Mouse (Mus musculus): Measurements from ENCODE around the gene AI464131. TPM values are rescaled to one million over a fixed set of nuclear protein-coding genes. Genes with fewer than 3 reads are reported as not detected.
A peak's percentile ranks its signal among the peaks of the same experiment; 100 is the strongest.

The AI464131 gene
- polyA plus RNA-seq, 2 experiments = 0.44 to 0.62 TPM

DNA sequence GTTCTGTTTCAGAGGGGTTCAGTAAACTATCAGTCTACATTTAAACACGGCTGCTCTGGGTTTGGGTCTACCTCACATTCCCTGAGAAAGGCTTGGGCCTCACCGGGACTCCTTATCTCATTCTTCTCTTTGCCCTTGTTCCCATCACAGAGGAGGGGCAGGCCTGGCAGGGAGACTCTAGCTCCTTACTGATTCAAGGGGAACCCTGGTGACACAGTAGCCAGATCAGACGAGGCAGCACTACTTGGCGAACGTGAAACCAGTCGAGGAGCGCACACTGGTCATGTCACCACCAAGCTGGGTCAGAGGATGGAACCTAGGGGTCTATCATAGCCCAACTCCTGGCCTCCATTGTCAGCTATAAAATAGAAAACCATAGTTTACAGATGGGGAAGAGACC lies 5.1 kb upstream of the AI464131 start:
- TF ChIP-seq CTCF (IDR thresholded peaks at IDR 0.05; ENCODE audit: low read depth) (no peak), EP300 (IDR thresholded peaks at IDR 0.05; ENCODE audit: low read depth) (no peak)
- H3K4me3 ChIP-seq (ENCODE audit: insufficient read depth in 1 of 2, low read depth in 2 of 2, low read length in 2 of 2) = no peak overlapping the region
- no peaks in the 10 kb centered on the region for H3K36me3 ChIP-seq (replicated peaks; ENCODE audit: control insufficient read depth, insufficient read depth, low read depth)
- peaks cover 0 to 12% of the 10 kb centered on the region in 2 experiments; a peak in 3 of 4 replicates for H3K4me1 ChIP-seq (replicated peaks; ENCODE audit: control insufficient read depth in 2 of 2, insufficient read depth in 2 of 2, low read length in 1 of 2)
- ATAC-seq (ENCODE audit: insufficient read depth) = no peak
- no peaks in the 10 kb centered on the region for H3K9me3 ChIP-seq (ENCODE audit: control insufficient read depth, low read length)
- no peak overlapping the region for H3K27ac ChIP-seq
- WGBS (ENCODE audit: insufficient replicate concordance) = 41% methylated on average over 7 of the region's 7 CpGs
- no peak overlapping the region for H3K4me2 ChIP-seq (ENCODE audit: low read depth)
- no peak for DNase-seq (ENCODE audit: low read depth in 3 of 3, low spot score in 3 of 3)
- no peak overlapping the region for H3K9ac ChIP-seq (replicated peaks)
- H3K27me3 ChIP-seq (ENCODE audit: control insufficient read depth, insufficient read depth, low read length) = peaks cover 13% of the 10 kb centered on the region

DNA sequence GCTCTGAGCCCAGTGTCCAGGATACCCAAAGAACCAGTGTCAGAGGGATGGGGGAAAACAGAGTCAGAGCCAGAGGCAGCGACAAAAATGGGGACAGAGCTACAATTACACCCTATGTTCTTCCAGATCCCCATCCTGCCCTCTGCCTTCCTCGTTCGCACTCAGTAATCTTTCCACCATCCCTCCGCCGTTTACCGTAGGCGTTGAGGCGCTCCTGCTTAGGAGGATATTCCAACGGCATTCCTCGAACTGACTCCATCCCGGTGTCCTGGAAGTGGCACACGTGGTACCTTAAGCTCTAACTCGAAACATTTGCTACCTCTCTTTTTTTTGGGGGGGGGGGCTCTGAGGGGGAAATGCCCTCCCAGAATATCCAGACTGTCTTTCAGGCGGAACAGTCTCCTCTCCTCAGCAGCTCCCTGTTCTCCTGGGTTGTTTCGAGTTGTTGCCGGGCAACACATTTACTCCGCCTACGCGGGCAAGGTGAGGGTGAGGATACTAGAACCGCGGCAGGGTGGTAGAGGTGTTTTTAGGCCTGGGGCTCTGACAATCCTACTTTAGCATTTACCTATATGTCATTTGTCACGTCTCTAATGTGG lies 4.5 kb upstream of the AI464131 start:
- ATAC-seq (ENCODE audit: insufficient read depth) = no peak
- no peaks in the 10 kb centered on the region for H3K36me3 ChIP-seq (replicated peaks; ENCODE audit: control insufficient read depth, insufficient read depth, low read depth)
- H3K27me3 ChIP-seq (ENCODE audit: control insufficient read depth, insufficient read depth, low read length) = peaks cover 14% of the 10 kb centered on the region
- peak overlapping the region; percentile 28 to 41 for H3K4me3 ChIP-seq (ENCODE audit: insufficient read depth in 1 of 2, low read depth in 2 of 2, low read length in 2 of 2)
- no peak overlapping the region for H3K27ac ChIP-seq
- peaks cover 0 to 16% of the 10 kb centered on the region in 2 experiments; a peak in 3 of 4 replicates for H3K4me1 ChIP-seq (replicated peaks; ENCODE audit: control insufficient read depth in 2 of 2, insufficient read depth in 2 of 2, low read length in 1 of 2)
- 8% methylated on average over 22 of the region's 22 CpGs for WGBS (ENCODE audit: insufficient replicate concordance)
- 0 out of 2 replicates have a peak overlapping the region, but pooled peaks have one; percentile 9 for H3K9ac ChIP-seq (replicated peaks)
- peak overlapping the region; percentile 67 for H3K4me2 ChIP-seq (ENCODE audit: low read depth)
- DNase-seq (ENCODE audit: low read depth in 3 of 3, low spot score in 3 of 3) = no peak
- no peak for TF ChIP-seq CTCF (IDR thresholded peaks at IDR 0.05; ENCODE audit: low read depth)
- TF ChIP-seq EP300 (IDR thresholded peaks at IDR 0.05; ENCODE audit: low read depth) = no peak
- no peaks in the 10 kb centered on the region for H3K9me3 ChIP-seq (ENCODE audit: control insufficient read depth, low read length)

DNA sequence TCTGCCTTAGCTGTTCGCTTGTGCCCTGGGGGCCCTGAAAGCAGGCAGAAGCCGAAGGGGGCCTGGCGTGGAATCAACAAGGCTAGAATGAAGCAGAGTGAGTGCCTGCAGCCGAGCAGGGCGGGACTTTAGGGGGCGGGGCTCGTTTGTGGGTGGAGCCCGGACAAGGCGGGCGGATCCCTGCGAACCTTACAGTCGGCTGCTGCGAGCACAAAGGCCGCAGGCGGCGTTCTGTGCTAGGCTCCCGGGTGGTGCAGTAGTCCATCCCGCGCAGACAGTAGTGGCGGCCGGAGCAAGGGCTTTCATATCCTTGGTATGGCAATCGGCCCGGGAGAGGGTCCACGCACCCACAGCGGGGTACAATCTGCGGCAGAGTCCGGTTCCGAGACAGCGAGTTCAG lies 4.0 kb upstream of the AI464131 start:
- Histone ChIP-seq H3K9me3 (ENCODE audit: control insufficient read depth, low read length) (no peaks in the 10 kb centered on the region), H3K27ac (no peak overlapping the region), H3K9ac (replicated peaks) (0 out of 2 replicates have a peak overlapping the region, but pooled peaks have one; percentile 9), H3K4me1 (replicated peaks; ENCODE audit: control insufficient read depth in 2 of 2, insufficient read depth in 2 of 2, low read length in 1 of 2) (peaks cover 0 to 18% of the 10 kb centered on the region in 2 experiments; a peak in 3 of 4 replicates), H3K4me2 (ENCODE audit: low read depth) (peak overlapping the region; percentile 67), H3K36me3 (replicated peaks; ENCODE audit: control insufficient read depth, insufficient read depth, low read depth) (no peaks in the 10 kb centered on the region), H3K4me3 (ENCODE audit: insufficient read depth in 1 of 2, low read depth in 2 of 2, low read length in 2 of 2) (peak overlapping the region; percentile 41 to 46), H3K27me3 (ENCODE audit: control insufficient read depth, insufficient read depth, low read length) (peaks cover 19% of the 10 kb centered on the region)
- under 1% methylated on average over 29 of the region's 29 CpGs for WGBS (ENCODE audit: insufficient replicate concordance)
- no peak for TF ChIP-seq EP300 (IDR thresholded peaks at IDR 0.05; ENCODE audit: low read depth)
- peak; percentile 47 for TF ChIP-seq CTCF (IDR thresholded peaks at IDR 0.05; ENCODE audit: low read depth)
- DNase-seq (ENCODE audit: low read depth in 3 of 3, low spot score in 3 of 3) (peak; percentile 53 to 54 (median 54)), ATAC-seq (ENCODE audit: insufficient read depth) (peak; percentile 48)

DNA sequence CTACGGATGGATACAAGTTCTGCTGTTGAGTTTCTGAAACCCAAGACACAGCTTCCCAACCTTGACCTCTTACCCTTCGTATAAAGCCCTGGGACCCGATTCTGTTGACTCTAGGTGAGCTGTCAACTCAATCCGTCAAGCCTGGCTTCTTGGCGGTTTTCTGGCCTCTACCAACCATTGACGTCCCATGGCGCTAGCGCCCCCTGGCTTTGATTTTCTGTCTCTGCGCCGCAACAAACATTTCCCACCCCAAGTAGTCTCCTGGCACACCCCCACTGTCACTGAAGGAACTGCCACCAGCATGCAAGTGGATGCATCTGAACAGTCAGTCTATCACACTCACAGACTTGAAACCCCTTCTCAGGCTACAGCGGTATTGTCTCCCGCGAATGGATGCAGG lies 3.3 kb upstream of the AI464131 start:
- H3K27me3 ChIP-seq (ENCODE audit: control insufficient read depth, insufficient read depth, low read length) = peaks cover 24% of the 10 kb centered on the region
- TF ChIP-seq EP300 (IDR thresholded peaks at IDR 0.05; ENCODE audit: low read depth) (no peak), CTCF (IDR thresholded peaks at IDR 0.05; ENCODE audit: low read depth) (peak; percentile 80)
- WGBS (ENCODE audit: insufficient replicate concordance) = 10% methylated on average over 13 of the region's 13 CpGs
- H3K36me3 ChIP-seq (replicated peaks; ENCODE audit: control insufficient read depth, insufficient read depth, low read depth) = no peaks in the 10 kb centered on the region
- ATAC-seq (ENCODE audit: insufficient read depth) (no peak), DNase-seq (ENCODE audit: low read depth in 3 of 3, low spot score in 3 of 3) (peak; percentile 32 to 40 (median 36))
- H3K9me3 ChIP-seq (ENCODE audit: control insufficient read depth, low read length) = no peaks in the 10 kb centered on the region
- H3K9ac ChIP-seq (replicated peaks) = no peak overlapping the region
- H3K4me3 ChIP-seq (ENCODE audit: insufficient read depth in 1 of 2, low read depth in 2 of 2, low read length in 2 of 2) = peak overlapping the region in 1 of 2 experiments; percentile 46; a peak in 1 of 4 replicates
- no peak overlapping the region for H3K27ac ChIP-seq
- H3K4me2 ChIP-seq (ENCODE audit: low read depth) = peak overlapping the region; percentile 67
- H3K4me1 ChIP-seq (replicated peaks; ENCODE audit: control insufficient read depth in 2 of 2, insufficient read depth in 2 of 2, low read length in 1 of 2) = peaks cover 0 to 18% of the 10 kb centered on the region in 2 experiments; a peak in 3 of 4 replicates

DNA sequence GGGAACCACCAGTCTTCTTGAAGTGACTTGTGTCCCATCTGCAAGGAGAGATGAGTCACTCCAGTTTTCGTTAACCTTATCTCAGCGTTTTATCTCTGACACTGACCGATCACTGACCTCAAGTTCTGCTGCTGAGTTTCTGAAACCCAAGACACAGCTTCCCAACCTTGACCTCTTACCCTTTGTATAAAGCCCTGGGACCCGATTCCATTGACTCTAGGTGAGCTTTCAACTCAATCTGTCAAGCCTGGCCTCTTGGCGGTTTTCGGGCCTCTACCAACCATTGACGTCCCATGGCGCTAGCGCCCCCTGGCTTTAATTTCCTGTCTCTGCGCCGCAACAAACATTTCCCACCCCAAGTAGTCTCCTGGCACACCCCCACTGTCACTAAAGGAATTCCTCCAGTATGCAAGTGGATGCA lies 2.3 kb upstream of the AI464131 start:
- no peak overlapping the region for H3K4me3 ChIP-seq (ENCODE audit: insufficient read depth in 1 of 2, low read depth in 2 of 2, low read length in 2 of 2)
- no peaks in the 10 kb centered on the region for H3K36me3 ChIP-seq (replicated peaks; ENCODE audit: control insufficient read depth, insufficient read depth, low read depth)
- no peak overlapping the region for H3K9ac ChIP-seq (replicated peaks)
- no peak for DNase-seq (ENCODE audit: low read depth in 3 of 3, low spot score in 3 of 3)
- TF ChIP-seq CTCF (IDR thresholded peaks at IDR 0.05; ENCODE audit: low read depth) (peak; percentile 70), EP300 (IDR thresholded peaks at IDR 0.05; ENCODE audit: low read depth) (no peak)
- H3K4me2 ChIP-seq (ENCODE audit: low read depth) = no peak overlapping the region
- no peak overlapping the region for H3K27ac ChIP-seq
- ATAC-seq (ENCODE audit: insufficient read depth) = no peak
- H3K27me3 ChIP-seq (ENCODE audit: control insufficient read depth, insufficient read depth, low read length) = peaks cover 34% of the 10 kb centered on the region
- 47% methylated on average over 11 of the region's 11 CpGs for WGBS (ENCODE audit: insufficient replicate concordance)
- H3K4me1 ChIP-seq (replicated peaks; ENCODE audit: control insufficient read depth in 2 of 2, insufficient read depth in 2 of 2, low read length in 1 of 2) = peaks cover 0 to 18% of the 10 kb centered on the region in 2 experiments; a peak in 3 of 4 replicates
- H3K9me3 ChIP-seq (ENCODE audit: control insufficient read depth, low read length) = no peaks in the 10 kb centered on the region

All from liver, embryonic 14.5 days (tissue).